Mouse (Mus musculus) left cerebral cortex, adult 2 months (tissue): ENCODE measurements around the gene Gnat1. TPM values are rescaled to one million over a fixed set of nuclear protein-coding genes. Genes with fewer than 3 reads are reported as not detected.

Experiments used
- DNase-seq, 2 experiments: peaks; one replicate each; pipeline ENCODE4 v3.0.0; 2021 to 2022; ENCODE audit warnings: low spot score in 2 of 2, mixed read lengths in 1 of 2; ENCODE audit errors: extremely low spot score in 1 of 2
- H3K27ac ChIP-seq: fragments of 200-600 bp; 2 replicates; pipeline ENCODE4 v1.8.1; 2022
- H3K4me3 ChIP-seq: fragments of 200-600 bp; 2 replicates; pipeline ENCODE4 v1.8.1; 2022
- CTCF ChIP-seq: fragments of 200-600 bp; IDR thresholded peaks from 2 replicates; pipeline ENCODE4 v1.8.1; 2022; ENCODE audit warnings: antibody characterized with exemption, mild to moderate bottlenecking, moderate library complexity
- intact Hi-C: fragments of 180-260 bp; cut with DNase I; formaldehyde crosslinking; loops from one replicate; pipeline ENCODE4 v1.15.1; 2025
- long read RNA-seq, 2 experiments: library from polyadenylated mRNA; stranded (forward); transcript quantifications; one replicate each; pipeline ENCODE4 v2.0.0; 2021; ENCODE audit warnings: borderline mapping rate in 2 of 2
- total RNA-seq, 2 experiments: library from RNA; stranded (reverse); gene quantifications; 2 replicates each; pipeline ENCODE4 v1.2.3; 2021

The Gnat1 gene
- total RNA-seq: under 1 TPM in 1 of 2 experiments, not detected in 1; 0.18 TPM
- long read RNA-seq, experiment 1: 0 reads
- long read RNA-seq, experiment 2: 0 reads

- H3K4me3 ChIP-seq: no peak within 1 kb of the TSS
- intact Hi-C loops: no loop called here
- no peak within 1 kb of the TSS for H3K27ac ChIP-seq
- DNase-seq: no peak
- no peak for TF ChIP-seq CTCF
Observed at GRCm38 (mm10) chr9:107679501-107679900, at the start of gene Gnat1. Gene Gnat1, minus strand, starts transcription at chr9:107679712.

GRCm38 (mm10) chr9:107728919-107729670 lies 49.6 kb upstream of the Gnat1 start:
- Histone ChIP-seq H3K27ac (no peak overlapping the region), H3K4me3 (no peak overlapping the region)
- intact Hi-C loops: no loop called here
- peak in 1 of 2 experiments; percentile 8 for DNase-seq
- TF ChIP-seq CTCF: no peak

GRCm38 (mm10) chr9:107727041-107727440 lies 47.5 kb upstream of the Gnat1 start:
- Histone ChIP-seq H3K27ac (no peak overlapping the region), H3K4me3 (no peak overlapping the region)
- intact Hi-C loops: no loop called here

GRCm38 (mm10) chr9:107724796-107725195 lies 45.3 kb upstream of the Gnat1 start:
- no peak for TF ChIP-seq CTCF
- intact Hi-C loops: no loop called here
- H3K4me3 ChIP-seq: no peak overlapping the region
- no peak for DNase-seq
- H3K27ac ChIP-seq: no peak overlapping the region

More at GRCm38 (mm10) chr9:107727041-107727440, 47.5 kb upstream of the Gnat1 start:
- no peak for TF ChIP-seq CTCF
- DNase-seq: no peak

GRCm38 (mm10) chr9:107723794-107724531 lies 44.5 kb upstream of the Gnat1 start:
- intact Hi-C loops: no loop called here
- no peak for DNase-seq

GRCm38 (mm10) chr9:107723292-107723691 lies 43.8 kb upstream of the Gnat1 start:
- no peak for DNase-seq
- TF ChIP-seq CTCF: no peak
- Histone ChIP-seq H3K27ac (no peak overlapping the region), H3K4me3 (no peak overlapping the region)
- intact Hi-C loops: no loop called here

More at GRCm38 (mm10) chr9:107723794-107724531, 44.5 kb upstream of the Gnat1 start:
- H3K27ac ChIP-seq: no peak overlapping the region
- TF ChIP-seq CTCF: no peak
- H3K4me3 ChIP-seq: no peak overlapping the region

GRCm38 (mm10) chr9:107718781-107719540 lies 39.4 kb upstream of the Gnat1 start:
- intact Hi-C loops: no loop called here
- TF ChIP-seq CTCF: no peak
- H3K27ac ChIP-seq: no peak overlapping the region
- no peak overlapping the region for H3K4me3 ChIP-seq
- no peak for DNase-seq

- intact Hi-C loops: no loop called here
- no peak for TF ChIP-seq CTCF
- Histone ChIP-seq H3K4me3 (no peak overlapping the region), H3K27ac (no peak overlapping the region)
- no peak for DNase-seq
Observed at GRCm38 (mm10) chr9:107716951-107717350, 37.4 kb upstream of the Gnat1 start.

GRCm38 (mm10) chr9:107715632-107716031 lies 36.1 kb upstream of the Gnat1 start:
- intact Hi-C loops: no loop called here
- no peak for TF ChIP-seq CTCF

GRCm38 (mm10) chr9:107714221-107714952 lies 34.9 kb upstream of the Gnat1 start:
- no peak for TF ChIP-seq CTCF
- no peak for DNase-seq
- Histone ChIP-seq H3K27ac (no peak overlapping the region), H3K4me3 (no peak overlapping the region)
- intact Hi-C loops: no loop called here

More at GRCm38 (mm10) chr9:107715632-107716031, 36.1 kb upstream of the Gnat1 start:
- Histone ChIP-seq H3K27ac (no peak overlapping the region), H3K4me3 (no peak overlapping the region)
- no peak for DNase-seq
